Mouse (Mus musculus): ENCODE results near the gene Gm42715. TPM values are rescaled to one million over a fixed set of nuclear protein-coding genes. Genes with fewer than 3 reads are reported as not detected.

Gm42715 gene
- polyA plus RNA-seq, 1 experiment from 2014 or later: 9.4 TPM

- ATAC-seq (ENCODE audit: extremely low read depth, insufficient number of reproducible peaks, low FRiP score, low TSS enrichment): no peak
- WGBS: 87% methylated on average over 15 of the region's 15 CpGs
- H3K9me3 ChIP-seq: no peaks in the 10 kb centered on the region
- H3K27me3 ChIP-seq (replicated peaks): no peaks in the 10 kb centered on the region
- H3K4me2 ChIP-seq: no peak overlapping the region
- no peaks in the 10 kb centered on the region for H3K4me1 ChIP-seq
- peaks cover 87% of the 10 kb centered on the region for H3K36me3 ChIP-seq
- no peak overlapping the region for H3K4me3 ChIP-seq
- H3K27ac ChIP-seq (replicated peaks): no peak overlapping the region
- H3K9ac ChIP-seq: no peak overlapping the region
Observed at GRCm38 (mm10) chr7:127549116-127549835, 29.9 kb downstream of the Gm42715 start.

GRCm38 (mm10) chr7:127551558-127551957 is 32.2 kb downstream of the Gm42715 start:
- H3K4me3 ChIP-seq: no peak overlapping the region
- H3K36me3 ChIP-seq: peaks cover 88% of the 10 kb centered on the region
- no peaks in the 10 kb centered on the region for H3K9me3 ChIP-seq
- 95% methylated on average over 8 of the region's 8 CpGs for WGBS
- no peaks in the 10 kb centered on the region for H3K4me1 ChIP-seq
- H3K27ac ChIP-seq (replicated peaks): no peak overlapping the region
- no peak for ATAC-seq (ENCODE audit: extremely low read depth, insufficient number of reproducible peaks, low FRiP score, low TSS enrichment)
- H3K27me3 ChIP-seq (replicated peaks): no peaks in the 10 kb centered on the region
- no peak overlapping the region for H3K4me2 ChIP-seq
- H3K9ac ChIP-seq: no peak overlapping the region

GRCm38 (mm10) chr7:127560580-127560979 is 41.2 kb downstream of the Gm42715 start:
- Histone ChIP-seq H3K4me2 (no peak overlapping the region), H3K9me3 (no peaks in the 10 kb centered on the region), H3K27ac (replicated peaks) (no peak overlapping the region), H3K4me3 (no peak overlapping the region), H3K27me3 (replicated peaks) (no peaks in the 10 kb centered on the region), H3K9ac (no peak overlapping the region), H3K36me3 (peaks cover 90% of the 10 kb centered on the region), H3K4me1 (peaks cover 13% of the 10 kb centered on the region)
- WGBS: 89% methylated on average over 11 of the region's 11 CpGs
- ATAC-seq (ENCODE audit: extremely low read depth, insufficient number of reproducible peaks, low FRiP score, low TSS enrichment): no peak

- no peaks in the 10 kb centered on the region for H3K9me3 ChIP-seq
- H3K27me3 ChIP-seq (replicated peaks): no peaks in the 10 kb centered on the region
- no peak within 1 kb of the TSS for H3K9ac ChIP-seq
- peaks cover 13% of the 10 kb centered on the region for H3K4me1 ChIP-seq
- no peak for ATAC-seq (ENCODE audit: extremely low read depth, insufficient number of reproducible peaks, low FRiP score, low TSS enrichment)
- no peak within 1 kb of the TSS for H3K4me3 ChIP-seq
- H3K4me2 ChIP-seq: no peak within 1 kb of the TSS
- H3K27ac ChIP-seq (replicated peaks): no peak within 1 kb of the TSS
- peaks cover 89% of the 10 kb centered on the region for H3K36me3 ChIP-seq
- WGBS: 92% methylated on average over 5 of the region's 5 CpGs
Observed at GRCm38 (mm10) chr7:127561340-127561858, 42.0 kb downstream of the Gm42715 start, which contains the start of gene Tmem265. Gene Tmem265 (plus strand): TSS chr7:127561390.

GRCm38 (mm10) chr7:127564381-127565150 is 45.2 kb downstream of the Gm42715 start:
- Histone ChIP-seq H3K27ac (replicated peaks) (peak overlapping the region; percentile 68), H3K4me3 (no peak overlapping the region), H3K4me1 (peaks cover 13% of the 10 kb centered on the region), H3K4me2 (no peak overlapping the region), H3K27me3 (replicated peaks) (no peaks in the 10 kb centered on the region), H3K9ac (no peak overlapping the region), H3K36me3 (peaks cover 82% of the 10 kb centered on the region), H3K9me3 (no peaks in the 10 kb centered on the region)
- 64% methylated on average over 6 of the region's 6 CpGs for WGBS
- peak; percentile 46; the same call in 1 of the 2 replicates for ATAC-seq (ENCODE audit: extremely low read depth, insufficient number of reproducible peaks, low FRiP score, low TSS enrichment)

GRCm38 (mm10) chr7:127572895-127573471 is 53.6 kb downstream of the Gm42715 start, which contains the start of gene Phkg2:
Gene Phkg2 (plus strand): TSS chr7:127573340.
- WGBS: under 1% methylated on average over 17 of the region's 17 CpGs

GRCm38 (mm10) chr7:127573503-127574008 is 54.2 kb downstream of the Gm42715 start:
- peak overlapping the region; percentile 83 for H3K4me3 ChIP-seq
- H3K27ac ChIP-seq (replicated peaks): peak overlapping the region; percentile 62
- peak overlapping the region; percentile 95 for H3K9ac ChIP-seq
- peaks cover 25% of the 10 kb centered on the region for H3K4me1 ChIP-seq
- no peaks in the 10 kb centered on the region for H3K9me3 ChIP-seq
- H3K36me3 ChIP-seq: peaks cover 36% of the 10 kb centered on the region
- ATAC-seq (ENCODE audit: extremely low read depth, insufficient number of reproducible peaks, low FRiP score, low TSS enrichment): 0 out of 2 replicates have a peak, but pooled peaks have one; percentile 9
- H3K27me3 ChIP-seq (replicated peaks): no peaks in the 10 kb centered on the region
- WGBS: under 1% methylated on average over 28 of the region's 28 CpGs
- H3K4me2 ChIP-seq: peak overlapping the region; percentile 81

More at GRCm38 (mm10) chr7:127572895-127573471, 53.6 kb downstream of the Gm42715 start, which contains the start of gene Phkg2:
- Histone ChIP-seq H3K27me3 (replicated peaks) (no peaks in the 10 kb centered on the region), H3K36me3 (peaks cover 35% of the 10 kb centered on the region), H3K4me1 (peaks cover 25% of the 10 kb centered on the region), H3K9me3 (no peaks in the 10 kb centered on the region), H3K27ac (replicated peaks) (peak within 1 kb of the TSS; percentile 68), H3K4me3 (peak within 1 kb of the TSS; percentile 83), H3K4me2 (peak within 1 kb of the TSS; percentile 81), H3K9ac (peak within 1 kb of the TSS; percentile 95)
- ATAC-seq (ENCODE audit: extremely low read depth, insufficient number of reproducible peaks, low FRiP score, low TSS enrichment): peak; percentile 91

GRCm38 (mm10) chr7:127574115-127574514 is 54.7 kb downstream of the Gm42715 start:
- WGBS: 13% methylated on average over 7 of the region's 7 CpGs
- Histone ChIP-seq H3K36me3 (peaks cover 36% of the 10 kb centered on the region), H3K9ac (peak overlapping the region; percentile 95), H3K9me3 (no peaks in the 10 kb centered on the region), H3K27ac (replicated peaks) (peak overlapping the region; percentile 62), H3K4me3 (peak overlapping the region; percentile 83), H3K27me3 (replicated peaks) (no peaks in the 10 kb centered on the region), H3K4me2 (peak overlapping the region; percentile 81), H3K4me1 (peaks cover 25% of the 10 kb centered on the region)
- no peak for ATAC-seq (ENCODE audit: extremely low read depth, insufficient number of reproducible peaks, low FRiP score, low TSS enrichment)

GRCm38 (mm10) chr7:127583260-127583659 is 63.9 kb downstream of the Gm42715 start:
- Histone ChIP-seq H3K9ac (no peak overlapping the region), H3K4me1 (peaks cover 9% of the 10 kb centered on the region), H3K36me3 (peaks cover 67% of the 10 kb centered on the region), H3K27ac (replicated peaks) (no peak overlapping the region), H3K9me3 (no peaks in the 10 kb centered on the region), H3K4me2 (no peak overlapping the region), H3K4me3 (no peak overlapping the region), H3K27me3 (replicated peaks) (no peaks in the 10 kb centered on the region)
- ATAC-seq (ENCODE audit: extremely low read depth, insufficient number of reproducible peaks, low FRiP score, low TSS enrichment): no peak
- 84% methylated on average over 6 of the region's 6 CpGs for WGBS

- WGBS: 75% methylated on average over 7 of the region's 7 CpGs
- no peak for ATAC-seq (ENCODE audit: extremely low read depth, insufficient number of reproducible peaks, low FRiP score, low TSS enrichment)
- Histone ChIP-seq H3K4me3 (no peak overlapping the region), H3K4me2 (no peak overlapping the region), H3K9me3 (no peaks in the 10 kb centered on the region), H3K27ac (replicated peaks) (no peak overlapping the region), H3K9ac (no peak overlapping the region), H3K4me1 (peaks cover 18% of the 10 kb centered on the region), H3K27me3 (replicated peaks) (no peaks in the 10 kb centered on the region), H3K36me3 (peaks cover 58% of the 10 kb centered on the region)
Observed at GRCm38 (mm10) chr7:127585031-127585430, 65.6 kb downstream of the Gm42715 start.

GRCm38 (mm10) chr7:127586149-127586548 is 66.8 kb downstream of the Gm42715 start:
- no peaks in the 10 kb centered on the region for H3K27me3 ChIP-seq (replicated peaks)
- no peak for ATAC-seq (ENCODE audit: extremely low read depth, insufficient number of reproducible peaks, low FRiP score, low TSS enrichment)
- peaks cover 18% of the 10 kb centered on the region for H3K4me1 ChIP-seq
- no peak overlapping the region for H3K27ac ChIP-seq (replicated peaks)
- H3K9ac ChIP-seq: no peak overlapping the region
- H3K36me3 ChIP-seq: peaks cover 57% of the 10 kb centered on the region
- no peaks in the 10 kb centered on the region for H3K9me3 ChIP-seq
- H3K4me2 ChIP-seq: no peak overlapping the region
- WGBS: 69% methylated on average over 6 of the region's 6 CpGs
- H3K4me3 ChIP-seq: no peak overlapping the region

Measured in heart, embryonic 13.5 days (tissue).